Mouse (Mus musculus): ENCODE measurements around the gene Med9. TPM values are rescaled to one million over a fixed set of nuclear protein-coding genes. Genes with fewer than 3 reads are reported as not detected.

Gene Med9
- polyA plus RNA-seq, 1 experiment = 37.8 TPM

DNA sequence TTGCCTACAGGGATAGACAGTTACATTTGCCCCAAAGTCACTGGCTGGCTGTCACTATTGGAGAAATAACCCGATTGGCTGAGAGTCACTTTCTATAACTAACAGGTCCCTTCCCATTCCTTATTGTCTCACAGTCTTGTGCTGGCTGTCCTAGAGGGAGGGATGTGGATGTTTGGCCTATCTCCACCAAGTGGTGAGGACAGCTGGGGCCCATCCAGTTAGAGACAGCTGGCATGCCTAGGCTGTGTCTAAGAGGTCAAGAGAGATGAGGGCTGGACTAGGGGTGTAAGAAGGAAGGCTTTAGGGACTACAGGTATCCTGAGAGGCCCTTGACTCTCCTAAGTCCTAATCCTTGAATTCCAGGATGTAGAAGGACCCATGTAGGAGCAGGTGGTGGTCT, 36.5 kb upstream of the Med9 start:
- no peak overlapping the region for H3K4me3 ChIP-seq (replicated peaks; ENCODE audit: insufficient read depth, low read depth, low read length)
- no peak overlapping the region for H3K27ac ChIP-seq (ENCODE audit: insufficient read depth, low read length)
- no peaks in the 10 kb centered on the region for H3K27me3 ChIP-seq (ENCODE audit: control insufficient read depth, insufficient read depth, low read length)
- DNase-seq = no peak
- TF ChIP-seq POLR2A (IDR thresholded peaks at IDR 0.05; ENCODE audit: borderline replicate concordance, insufficient read depth, low read length) (no peak), CTCF (IDR thresholded peaks at IDR 0.05; ENCODE audit: borderline replicate concordance, insufficient read depth, low read depth, low read length) (no peak)
- 63% methylated on average over 1 of the region's 1 CpGs for WGBS
- no peaks in the 10 kb centered on the region for H3K4me1 ChIP-seq (ENCODE audit: control insufficient read depth, insufficient read depth, low read length)

DNA sequence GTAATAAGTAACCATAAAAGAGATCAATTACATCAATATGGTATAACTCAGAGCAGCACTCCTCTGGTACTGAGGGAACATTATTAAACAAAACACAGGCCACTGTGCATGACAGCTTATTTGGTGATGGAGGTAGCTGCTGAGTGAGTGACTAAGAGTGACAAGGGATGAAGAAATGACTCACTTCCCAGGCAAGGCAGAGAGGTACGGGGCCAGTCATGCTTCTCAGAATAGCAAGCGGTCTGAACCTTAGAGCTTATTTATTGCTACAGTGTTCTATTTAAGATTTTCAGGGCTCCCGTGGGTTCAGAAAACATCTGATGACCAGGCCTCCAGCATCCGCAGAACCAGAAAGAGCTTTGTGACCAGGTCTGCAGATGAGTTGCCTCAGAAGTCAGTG, 34.3 kb upstream of the Med9 start:
- Histone ChIP-seq H3K27me3 (ENCODE audit: control insufficient read depth, insufficient read depth, low read length) (no peaks in the 10 kb centered on the region), H3K4me1 (ENCODE audit: control insufficient read depth, insufficient read depth, low read length) (no peaks in the 10 kb centered on the region), H3K4me3 (replicated peaks; ENCODE audit: insufficient read depth, low read depth, low read length) (no peak overlapping the region), H3K27ac (ENCODE audit: insufficient read depth, low read length) (no peak overlapping the region)
- no peak for DNase-seq
- 88% methylated on average over 4 of the region's 4 CpGs for WGBS
- TF ChIP-seq CTCF (IDR thresholded peaks at IDR 0.05; ENCODE audit: borderline replicate concordance, insufficient read depth, low read depth, low read length) = no peak
- TF ChIP-seq POLR2A (IDR thresholded peaks at IDR 0.05; ENCODE audit: borderline replicate concordance, insufficient read depth, low read length) = no peak

DNA sequence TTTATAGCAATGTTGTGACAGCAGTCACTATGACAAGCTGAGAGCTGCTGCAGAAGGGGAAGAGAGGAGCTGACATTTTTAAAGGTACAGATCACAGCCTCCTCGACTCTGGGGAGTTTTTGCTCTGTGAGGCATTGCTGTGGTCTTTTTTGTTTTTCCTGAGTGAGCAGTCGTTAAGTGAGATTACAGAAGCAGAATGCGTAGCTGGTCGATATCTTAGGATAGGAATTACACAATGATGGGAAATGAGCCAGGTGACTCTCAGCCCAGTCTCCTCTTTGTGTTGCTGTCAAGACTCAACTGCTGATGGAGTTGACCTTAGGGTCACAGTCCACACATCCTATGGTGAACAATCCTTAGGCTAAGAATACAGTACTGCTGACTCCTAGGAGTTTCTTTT, 30.0 kb upstream of the Med9 start:
- Histone ChIP-seq H3K27me3 (ENCODE audit: control insufficient read depth, insufficient read depth, low read length) (no peaks in the 10 kb centered on the region), H3K27ac (ENCODE audit: insufficient read depth, low read length) (no peak overlapping the region), H3K4me1 (ENCODE audit: control insufficient read depth, insufficient read depth, low read length) (no peaks in the 10 kb centered on the region), H3K4me3 (replicated peaks; ENCODE audit: insufficient read depth, low read depth, low read length) (no peak overlapping the region)
- TF ChIP-seq CTCF (IDR thresholded peaks at IDR 0.05; ENCODE audit: borderline replicate concordance, insufficient read depth, low read depth, low read length) (no peak), POLR2A (IDR thresholded peaks at IDR 0.05; ENCODE audit: borderline replicate concordance, insufficient read depth, low read length) (no peak)
- DNase-seq = no peak
- WGBS = 35% methylated on average over 4 of the region's 4 CpGs

DNA sequence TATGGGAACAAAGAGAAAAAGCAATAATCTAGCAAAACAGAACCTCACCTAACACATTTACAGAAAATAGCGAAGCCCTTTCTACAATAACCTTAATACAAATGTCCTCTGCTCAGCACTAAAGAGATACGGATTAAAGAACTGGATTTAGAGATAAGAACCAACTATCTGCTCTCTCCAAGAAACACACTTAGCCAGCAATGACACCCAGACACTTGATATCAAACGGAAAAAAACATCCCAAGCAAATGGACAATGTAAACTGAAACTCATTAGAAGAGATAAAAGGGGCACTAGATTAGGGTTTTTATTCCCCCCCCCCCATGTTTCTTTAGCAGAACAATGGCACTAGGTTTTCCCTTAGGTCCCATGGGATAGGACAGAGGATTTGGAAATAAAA, 28.6 kb upstream of the Med9 start:
- Histone ChIP-seq H3K27ac (ENCODE audit: insufficient read depth, low read length) (no peak overlapping the region), H3K4me3 (replicated peaks; ENCODE audit: insufficient read depth, low read depth, low read length) (no peak overlapping the region), H3K4me1 (ENCODE audit: control insufficient read depth, insufficient read depth, low read length) (no peaks in the 10 kb centered on the region), H3K27me3 (ENCODE audit: control insufficient read depth, insufficient read depth, low read length) (no peaks in the 10 kb centered on the region)
- 82% methylated on average over 3 of the region's 3 CpGs for WGBS
- TF ChIP-seq POLR2A (IDR thresholded peaks at IDR 0.05; ENCODE audit: borderline replicate concordance, insufficient read depth, low read length) (no peak), CTCF (IDR thresholded peaks at IDR 0.05; ENCODE audit: borderline replicate concordance, insufficient read depth, low read depth, low read length) (no peak)
- DNase-seq = no peak

DNA sequence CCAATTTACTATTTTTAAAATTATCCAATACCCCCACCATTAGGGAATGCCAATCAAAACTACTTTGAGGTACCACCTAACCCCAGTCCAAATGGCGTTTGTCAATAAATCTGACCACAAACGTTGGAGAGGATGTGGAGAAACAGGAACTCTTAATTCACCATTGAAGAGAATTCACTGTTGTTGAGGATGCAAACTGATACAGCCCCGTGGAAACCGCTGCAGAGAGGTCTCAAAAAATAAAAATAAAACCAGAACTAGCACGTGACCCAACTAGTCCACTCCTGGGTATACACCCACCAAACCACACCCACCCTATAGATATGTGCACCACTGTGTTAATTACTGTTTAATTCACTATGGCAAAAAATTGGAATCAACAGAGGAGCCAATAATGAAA, 27.7 kb upstream of the Med9 start:
- Histone ChIP-seq H3K27ac (ENCODE audit: insufficient read depth, low read length) (no peak overlapping the region), H3K27me3 (ENCODE audit: control insufficient read depth, insufficient read depth, low read length) (no peaks in the 10 kb centered on the region), H3K4me3 (replicated peaks; ENCODE audit: insufficient read depth, low read depth, low read length) (no peak overlapping the region), H3K4me1 (ENCODE audit: control insufficient read depth, insufficient read depth, low read length) (no peaks in the 10 kb centered on the region)
- 78% methylated on average over 5 of the region's 5 CpGs for WGBS
- no peak for TF ChIP-seq CTCF (IDR thresholded peaks at IDR 0.05; ENCODE audit: borderline replicate concordance, insufficient read depth, low read depth, low read length)
- no peak for TF ChIP-seq POLR2A (IDR thresholded peaks at IDR 0.05; ENCODE audit: borderline replicate concordance, insufficient read depth, low read length)
- DNase-seq = no peak

DNA sequence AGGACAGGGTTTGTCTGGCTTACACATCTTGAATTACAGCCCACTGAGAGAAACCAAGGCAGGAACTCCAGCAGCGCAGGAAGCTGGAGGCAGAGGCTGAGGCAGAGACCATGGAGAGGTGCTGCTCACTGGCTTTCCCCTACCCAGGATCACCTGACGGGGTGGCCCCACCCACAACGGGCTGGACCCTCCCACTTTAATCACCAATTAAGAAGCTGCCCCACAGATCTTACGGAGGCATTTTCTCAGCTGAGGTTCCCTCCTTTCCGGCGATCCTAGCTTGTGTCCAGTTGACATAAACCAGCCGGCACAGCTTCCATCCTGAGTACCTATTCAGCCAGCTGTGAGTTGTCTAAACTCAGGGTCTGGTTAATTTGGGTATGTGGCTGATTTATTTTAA, 26.7 kb upstream of the Med9 start:
- no peaks in the 10 kb centered on the region for H3K27me3 ChIP-seq (ENCODE audit: control insufficient read depth, insufficient read depth, low read length)
- H3K27ac ChIP-seq (ENCODE audit: insufficient read depth, low read length) = no peak overlapping the region
- no peak overlapping the region for H3K4me3 ChIP-seq (replicated peaks; ENCODE audit: insufficient read depth, low read depth, low read length)
- no peaks in the 10 kb centered on the region for H3K4me1 ChIP-seq (ENCODE audit: control insufficient read depth, insufficient read depth, low read length)
- WGBS = 30% methylated on average over 7 of the region's 7 CpGs
- no peak for TF ChIP-seq CTCF (IDR thresholded peaks at IDR 0.05; ENCODE audit: borderline replicate concordance, insufficient read depth, low read depth, low read length)
- no peak for TF ChIP-seq POLR2A (IDR thresholded peaks at IDR 0.05; ENCODE audit: borderline replicate concordance, insufficient read depth, low read length)
- no peak for DNase-seq

DNA sequence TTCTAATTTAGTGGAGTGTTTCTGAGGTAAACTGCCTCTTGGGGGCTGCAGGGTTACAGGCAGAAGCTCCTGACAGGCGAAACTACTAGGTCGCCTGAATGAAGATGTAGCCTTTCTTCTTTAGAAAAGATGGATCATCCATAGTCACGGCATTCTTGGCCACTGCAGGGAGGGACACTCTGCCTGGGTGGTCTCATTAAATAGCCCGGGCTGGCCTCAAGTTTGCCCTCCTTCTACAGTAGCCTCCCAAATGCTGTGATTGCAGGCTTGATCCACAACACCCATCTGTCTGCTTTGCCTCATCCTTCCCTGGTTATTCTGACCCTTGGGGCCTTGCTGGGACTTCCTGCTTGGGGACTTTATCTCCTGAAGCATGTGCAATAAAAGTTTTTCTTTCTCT, 18.0 kb upstream of the Med9 start:
- no peak for DNase-seq
- Histone ChIP-seq H3K4me1 (ENCODE audit: control insufficient read depth, insufficient read depth, low read length) (no peaks in the 10 kb centered on the region), H3K27me3 (ENCODE audit: control insufficient read depth, insufficient read depth, low read length) (no peaks in the 10 kb centered on the region), H3K4me3 (replicated peaks; ENCODE audit: insufficient read depth, low read depth, low read length) (no peak overlapping the region), H3K27ac (ENCODE audit: insufficient read depth, low read length) (no peak overlapping the region)
- 41% methylated on average over 4 of the region's 4 CpGs for WGBS
- no peak for TF ChIP-seq CTCF (IDR thresholded peaks at IDR 0.05; ENCODE audit: borderline replicate concordance, insufficient read depth, low read depth, low read length)
- TF ChIP-seq POLR2A (IDR thresholded peaks at IDR 0.05; ENCODE audit: borderline replicate concordance, insufficient read depth, low read length) = no peak

DNA sequence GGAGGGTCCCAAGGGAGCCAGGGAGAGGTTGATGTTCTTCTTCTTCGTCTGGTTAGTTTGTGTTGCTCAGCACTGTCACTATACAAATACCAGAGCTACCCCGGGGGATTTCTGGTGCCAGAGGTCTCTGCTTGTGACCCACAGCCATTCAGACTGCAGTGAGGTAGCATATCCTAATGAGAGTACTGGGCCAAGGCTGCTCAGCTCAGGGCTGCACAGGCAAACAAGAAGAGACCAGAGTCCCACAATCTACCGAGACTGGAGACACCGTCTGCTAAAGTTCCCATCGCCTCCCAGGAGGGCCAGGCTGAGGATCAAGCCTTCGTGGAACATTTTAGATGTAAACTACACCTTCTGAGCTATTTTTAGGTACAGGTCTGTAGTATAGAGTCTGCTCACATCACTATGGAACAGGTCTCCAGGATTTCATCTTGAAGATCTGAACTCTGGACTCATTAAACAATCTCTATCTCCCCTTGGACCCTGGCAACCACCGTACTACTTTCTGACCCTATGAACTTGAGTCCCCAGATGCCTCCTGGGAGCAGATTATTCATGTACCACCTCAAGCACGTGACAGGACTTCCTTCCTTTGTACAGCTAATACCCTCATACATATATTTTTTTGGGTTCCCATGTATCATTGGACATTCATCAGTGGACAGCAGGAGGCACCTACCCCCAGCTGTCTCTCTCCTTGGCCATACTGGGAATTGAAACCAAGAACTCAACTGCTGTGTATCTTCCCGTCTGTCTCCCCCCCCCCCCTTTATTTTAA, 15.3 kb upstream of the Med9 start:
- no peak for DNase-seq
- 59% methylated on average over 9 of the region's 9 CpGs for whole genome bisulfite sequencing
- TF ChIP-seq CTCF (IDR thresholded peaks at IDR 0.05; ENCODE audit: borderline replicate concordance, insufficient read depth, low read depth, low read length) (no peak), POLR2A (IDR thresholded peaks at IDR 0.05; ENCODE audit: borderline replicate concordance, insufficient read depth, low read length) (no peak)
- Histone ChIP-seq H3K27ac (ENCODE audit: insufficient read depth, low read length) (no peak overlapping the region), H3K4me1 (ENCODE audit: control insufficient read depth, insufficient read depth, low read length) (no peaks in the 10 kb centered on the region), H3K27me3 (ENCODE audit: control insufficient read depth, insufficient read depth, low read length) (no peaks in the 10 kb centered on the region), H3K4me3 (replicated peaks; ENCODE audit: insufficient read depth, low read depth, low read length) (no peak overlapping the region)
